Mouse (Mus musculus) stomach, embryonic 15.5 days (tissue): ENCODE data around the gene Tmem80. TPM values are rescaled to one million over a fixed set of nuclear protein-coding genes. Genes with fewer than 3 reads are reported as not detected.

ENCODE experiments used
- ATAC-seq: fragments of 200-750 bp; cut with Nextera tagmentation; 2 replicates; pipeline ENCODE4 v1.8.0; 2017; ENCODE audit warnings: low read depth, moderate number of reproducible peaks, moderate TSS enrichment; ENCODE audit not compliant: insufficient read depth, low FRiP score
- H3K27ac ChIP-seq: fragments of 300-500 bp; sonication (generic); 2 replicates; pipeline ENCODE4 v1.5.1; 2015; ENCODE audit warnings: mild to moderate bottlenecking, inconsistent platforms
- H3K27me3 ChIP-seq: fragments of 300-500 bp; sonication (generic); replicated peaks from 2 replicates; pipeline ENCODE4 v1.6.1; 2015; ENCODE audit warnings: inconsistent platforms
- H3K36me3 ChIP-seq: fragments of 300-500 bp; sonication (generic); 2 replicates; pipeline ENCODE4 v1.6.1; 2015; ENCODE audit warnings: inconsistent platforms
- H3K4me1 ChIP-seq: fragments of 300-500 bp; sonication (generic); 2 replicates; pipeline ENCODE4 v1.6.1; 2015; ENCODE audit warnings: inconsistent platforms
- H3K4me2 ChIP-seq: fragments of 300-500 bp; sonication (generic); 2 replicates; pipeline ENCODE4 v1.6.1; 2015; ENCODE audit warnings: mild to moderate bottlenecking, inconsistent platforms
- H3K4me3 ChIP-seq: fragments of 300-500 bp; sonication (generic); replicated peaks from 2 replicates; pipeline ENCODE4 v1.5.1; 2015; ENCODE audit warnings: inconsistent platforms
- H3K9ac ChIP-seq: fragments of 300-500 bp; sonication (generic); 2 replicates; pipeline ENCODE4 v1.6.1; 2015; ENCODE audit warnings: inconsistent platforms
- H3K9me3 ChIP-seq: fragments of 300-500 bp; sonication (generic); 2 replicates; pipeline ENCODE4 v1.6.1; 2016; ENCODE audit warnings: inconsistent platforms
- WGBS: fragments of 180-500 bp; shearing (Covaris S2); methylation state at CpG from one replicate; pipeline ENCODE4 v1.1.7; 2015; 5-methylcytosine and 5-hydroxymethylcytosine counted together
- polyA plus RNA-seq: library from polyadenylated mRNA; unstranded; fragments of >200 nt; fragmentation: Nextera tagmentation; extraction: Ambion mirVana; gene quantifications from 2 replicates; pipeline ENCODE4 v1.2.1, GENCODE M21; 2015

Tmem80 gene
- polyA plus RNA-seq, 1 experiment from 2014 or later, result 39.3 TPM

- H3K9ac ChIP-seq, result no peak overlapping the region
- no peak overlapping the region for H3K4me3 ChIP-seq
- ATAC-seq, result no peak
- WGBS, result 73% methylated on average over 3 of the region's 3 CpGs
- peaks cover 14% of the 10 kb centered on the region for H3K4me1 ChIP-seq
- H3K9me3 ChIP-seq, result no peaks in the 10 kb centered on the region
- peaks cover 30% of the 10 kb centered on the region for H3K36me3 ChIP-seq
- H3K4me2 ChIP-seq, result no peak overlapping the region
- H3K27me3 ChIP-seq, result peaks cover 24% of the 10 kb centered on the region
- no peak overlapping the region for H3K27ac ChIP-seq
Measured at GRCm38 (mm10) chr7:141297926-141298650, 29.5 kb upstream of the Tmem80 start.

GRCm38 (mm10) chr7:141299175-141299574 is 28.4 kb upstream of the Tmem80 start:
- H3K27me3 ChIP-seq, result peaks cover 14% of the 10 kb centered on the region
- peaks cover 5% of the 10 kb centered on the region for H3K4me1 ChIP-seq
- no peak overlapping the region for H3K4me3 ChIP-seq
- no peak overlapping the region for H3K4me2 ChIP-seq
- H3K27ac ChIP-seq, result no peak overlapping the region
- 96% methylated on average over 8 of the region's 8 CpGs for WGBS
- no peak for ATAC-seq
- H3K36me3 ChIP-seq, result peaks cover 37% of the 10 kb centered on the region
- H3K9me3 ChIP-seq, result no peaks in the 10 kb centered on the region
- no peak overlapping the region for H3K9ac ChIP-seq

DNA sequence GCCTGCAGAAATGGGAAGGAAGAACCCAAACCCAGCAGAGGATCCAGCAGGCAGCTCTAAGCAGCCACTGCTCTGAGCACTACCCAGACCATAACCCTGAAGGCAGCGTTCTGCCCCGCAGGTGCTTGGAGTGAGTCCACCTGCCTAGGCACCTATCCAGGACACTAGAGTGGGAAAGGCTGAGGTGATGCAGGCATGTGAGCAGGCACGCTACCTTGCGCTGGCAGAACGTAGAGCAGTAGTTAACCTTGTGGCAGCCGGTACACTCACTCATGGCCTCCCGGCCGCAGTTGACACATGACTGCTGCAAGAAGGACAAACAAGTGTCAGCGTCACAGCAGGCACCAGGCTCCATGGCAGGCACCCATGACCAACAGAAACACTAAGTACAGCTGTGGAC is 26.2 kb upstream of the Tmem80 start:
- Histone ChIP-seq H3K27me3 (no peaks in the 10 kb centered on the region), H3K27ac (no peak overlapping the region), H3K9me3 (no peaks in the 10 kb centered on the region), H3K4me1 (no peaks in the 10 kb centered on the region), H3K36me3 (peaks cover 56% of the 10 kb centered on the region), H3K4me2 (no peak overlapping the region), H3K4me3 (no peak overlapping the region), H3K9ac (no peak overlapping the region)
- ATAC-seq, result no peak
- 95% methylated on average over 9 of the region's 9 CpGs for WGBS

DNA sequence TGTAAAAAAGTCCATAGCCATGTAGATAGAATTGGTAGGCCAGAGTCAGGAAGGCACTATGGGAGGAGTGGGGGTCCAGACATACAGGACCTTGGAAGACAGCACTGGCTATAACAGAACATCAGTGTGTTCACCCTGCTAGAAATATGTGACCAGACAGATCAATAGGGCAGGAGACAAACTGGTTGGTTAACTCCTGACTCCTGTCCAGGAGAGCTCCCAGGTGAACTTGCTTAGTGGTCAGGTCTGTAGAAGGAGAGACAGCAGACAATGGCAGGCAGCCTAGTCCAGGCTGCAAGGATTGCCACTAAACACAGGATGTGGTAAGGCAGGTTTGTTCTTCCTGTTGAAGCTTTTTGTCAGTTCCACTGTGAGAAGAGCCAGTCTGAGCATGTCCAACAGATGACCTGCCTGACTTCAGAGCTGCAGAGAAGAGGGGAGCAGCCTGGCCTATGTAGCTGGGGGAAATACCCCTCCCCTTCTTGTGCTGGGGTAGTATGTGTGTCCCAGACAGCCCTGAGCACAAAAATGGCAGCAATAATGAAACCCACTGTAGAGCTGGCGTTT is 24.8 kb upstream of the Tmem80 start:
- Histone ChIP-seq H3K27me3 (no peaks in the 10 kb centered on the region), H3K4me1 (no peaks in the 10 kb centered on the region), H3K4me2 (no peak overlapping the region), H3K27ac (no peak overlapping the region), H3K9me3 (no peaks in the 10 kb centered on the region), H3K36me3 (peaks cover 59% of the 10 kb centered on the region), H3K9ac (no peak overlapping the region), H3K4me3 (no peak overlapping the region)
- no peak for ATAC-seq
- 83% methylated on average over 1 of the region's 1 CpGs for WGBS

DNA sequence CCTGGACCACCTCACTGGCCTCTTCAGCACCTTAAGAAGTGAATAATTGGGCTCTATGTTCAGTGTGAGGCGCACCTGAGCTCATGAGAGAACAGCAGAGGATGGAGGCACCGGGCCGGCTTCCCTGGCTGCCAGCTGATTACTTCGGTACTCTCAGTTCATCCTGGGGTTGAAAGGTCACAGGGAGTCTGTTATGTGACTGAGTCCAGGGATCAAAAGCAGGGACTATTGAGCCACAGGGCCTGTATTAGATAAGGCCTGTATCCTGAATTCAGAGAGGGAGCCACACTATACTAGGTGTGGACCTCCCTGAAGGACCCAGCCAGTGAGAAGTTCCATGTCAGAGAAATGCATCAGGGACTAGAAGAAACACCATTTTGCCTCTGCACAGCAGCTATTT is 23.0 kb upstream of the Tmem80 start:
- Histone ChIP-seq H3K4me2 (no peak overlapping the region), H3K27me3 (no peaks in the 10 kb centered on the region), H3K4me1 (no peaks in the 10 kb centered on the region), H3K9ac (no peak overlapping the region), H3K27ac (no peak overlapping the region), H3K9me3 (no peaks in the 10 kb centered on the region), H3K4me3 (no peak overlapping the region), H3K36me3 (peaks cover 65% of the 10 kb centered on the region)
- ATAC-seq, result no peak
- 84% methylated on average over 4 of the region's 4 CpGs for WGBS

- ATAC-seq, result no peak
- Histone ChIP-seq H3K4me3 (no peak overlapping the region), H3K27me3 (no peaks in the 10 kb centered on the region), H3K9ac (no peak overlapping the region), H3K36me3 (peaks cover 69% of the 10 kb centered on the region), H3K4me2 (no peak overlapping the region), H3K9me3 (no peaks in the 10 kb centered on the region), H3K4me1 (no peaks in the 10 kb centered on the region), H3K27ac (no peak overlapping the region)
- 94% methylated on average over 2 of the region's 2 CpGs for WGBS
Measured at GRCm38 (mm10) chr7:141314416-141314815, 13.1 kb upstream of the Tmem80 start.

DNA sequence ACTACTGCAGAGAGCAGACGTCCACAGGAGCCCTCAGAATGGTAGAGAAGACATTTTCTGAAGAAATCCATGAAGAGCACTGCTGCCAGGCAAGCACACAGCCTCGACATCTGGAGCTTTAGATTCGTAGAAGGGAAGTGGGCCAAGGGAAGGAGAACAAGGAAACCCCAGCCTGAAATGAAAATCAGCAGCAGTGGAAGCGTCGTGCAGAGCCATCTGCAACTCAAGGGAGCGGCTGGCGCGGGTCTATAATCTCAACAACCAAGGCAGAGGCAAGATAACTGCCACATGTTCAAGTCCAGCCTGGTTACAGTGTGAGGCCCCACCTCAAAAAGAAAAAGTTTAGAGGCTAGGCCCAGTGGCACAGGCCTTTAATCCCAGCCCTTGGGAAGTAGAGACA is 12.5 kb upstream of the Tmem80 start:
- Histone ChIP-seq H3K27me3 (no peaks in the 10 kb centered on the region), H3K4me1 (no peaks in the 10 kb centered on the region), H3K4me3 (no peak overlapping the region), H3K9me3 (no peaks in the 10 kb centered on the region), H3K9ac (no peak overlapping the region), H3K36me3 (peaks cover 67% of the 10 kb centered on the region), H3K27ac (no peak overlapping the region), H3K4me2 (no peak overlapping the region)
- WGBS, result 86% methylated on average over 8 of the region's 8 CpGs
- ATAC-seq, result no peak

DNA sequence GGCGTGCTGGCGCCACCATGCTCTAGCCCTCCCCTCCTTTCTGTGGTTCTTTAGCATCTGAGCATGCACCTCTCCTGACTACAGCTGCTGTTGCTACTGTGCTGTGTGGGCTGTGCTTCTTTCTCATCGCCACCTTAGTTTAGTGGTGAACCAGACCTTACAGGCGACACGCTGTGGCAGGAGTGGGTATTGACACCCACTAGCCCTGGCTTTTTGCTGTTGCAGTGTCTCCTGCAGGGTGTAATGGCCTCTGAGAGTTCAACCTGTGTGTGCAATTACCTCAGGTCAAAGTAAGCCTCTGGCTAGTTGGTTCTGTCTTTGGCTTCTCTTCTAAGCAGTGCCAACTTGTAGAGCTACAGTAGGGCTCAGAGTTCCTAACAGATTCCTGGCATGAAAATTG is 11.6 kb upstream of the Tmem80 start:
- WGBS, result 75% methylated on average over 5 of the region's 5 CpGs
- ATAC-seq, result 0 out of 2 replicates have a peak, but pooled peaks have one; percentile 31
- Histone ChIP-seq H3K27ac (no peak overlapping the region), H3K4me3 (no peak overlapping the region), H3K9ac (no peak overlapping the region), H3K4me1 (no peaks in the 10 kb centered on the region), H3K4me2 (no peak overlapping the region), H3K36me3 (peaks cover 65% of the 10 kb centered on the region), H3K27me3 (no peaks in the 10 kb centered on the region), H3K9me3 (no peaks in the 10 kb centered on the region)

DNA sequence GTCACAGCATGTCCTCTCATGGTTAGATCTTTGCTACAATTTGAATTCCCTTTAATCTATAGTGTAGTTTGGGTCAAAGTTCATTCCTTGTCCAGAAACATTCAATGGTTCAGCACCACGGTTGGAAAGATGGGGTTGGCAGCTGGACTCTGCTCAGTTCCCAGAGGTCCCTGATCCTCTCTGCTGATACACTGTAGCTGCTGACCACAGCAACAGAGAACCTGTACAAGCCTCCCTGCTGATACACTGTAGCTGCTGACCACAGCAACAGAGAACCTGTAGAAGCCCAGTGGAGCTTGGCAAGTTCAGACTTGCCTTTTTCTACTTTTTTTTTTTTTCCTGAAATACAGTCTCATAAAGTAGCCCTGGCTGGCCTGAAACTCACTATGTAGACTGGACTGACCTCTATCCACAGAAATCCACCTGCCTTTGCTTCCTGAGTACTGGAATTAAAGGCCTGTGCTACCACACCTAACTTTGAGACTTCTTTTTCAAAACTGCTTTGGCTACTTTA is 9.9 kb upstream of the Tmem80 start:
- peaks cover 74% of the 10 kb centered on the region for H3K36me3 ChIP-seq

GRCm38 (mm10) chr7:141319446-141319845 is 8.1 kb upstream of the Tmem80 start:
- H3K9ac ChIP-seq, result no peak overlapping the region
- no peak overlapping the region for H3K4me2 ChIP-seq
- H3K27me3 ChIP-seq, result no peaks in the 10 kb centered on the region
- no peak for ATAC-seq
- H3K4me3 ChIP-seq, result no peak overlapping the region
- 0 out of 2 replicates have a peak, but pooled peaks cover 2% of the 10 kb centered on the region for H3K4me1 ChIP-seq
- H3K36me3 ChIP-seq, result peaks cover 69% of the 10 kb centered on the region
- H3K27ac ChIP-seq, result no peak overlapping the region
- H3K9me3 ChIP-seq, result no peaks in the 10 kb centered on the region
- WGBS, result 70% methylated on average over 2 of the region's 2 CpGs

More for the DNA sequence above, 9.9 kb upstream of the Tmem80 start:
- 58% methylated on average over 1 of the region's 1 CpGs for WGBS
- Histone ChIP-seq H3K9me3 (no peaks in the 10 kb centered on the region), H3K4me1 (no peaks in the 10 kb centered on the region), H3K27me3 (no peaks in the 10 kb centered on the region), H3K9ac (no peak overlapping the region), H3K4me3 (no peak overlapping the region), H3K27ac (no peak overlapping the region), H3K4me2 (no peak overlapping the region)
- no peak for ATAC-seq

GRCm38 (mm10) chr7:141324686-141325085 is 2.9 kb upstream of the Tmem80 start:
- no peak overlapping the region for H3K4me2 ChIP-seq

More at GRCm38 (mm10) chr7:141324686-141325085, 2.9 kb upstream of the Tmem80 start:
- H3K27ac ChIP-seq, result no peak overlapping the region
- peaks cover 22% of the 10 kb centered on the region for H3K4me1 ChIP-seq
- 91% methylated on average over 1 of the region's 1 CpGs for WGBS
- H3K9me3 ChIP-seq, result no peaks in the 10 kb centered on the region
- no peak for ATAC-seq
- H3K4me3 ChIP-seq, result no peak overlapping the region
- no peak overlapping the region for H3K9ac ChIP-seq
- no peaks in the 10 kb centered on the region for H3K27me3 ChIP-seq
- H3K36me3 ChIP-seq, result peaks cover 32% of the 10 kb centered on the region
